Mouse (Mus musculus) heart, embryonic 14.5 days (tissue): ENCODE data around the gene Axin1. TPM values are rescaled to one million over a fixed set of nuclear protein-coding genes. Genes with fewer than 3 reads are reported as not detected.
"Not testable (repeated sequence)": the region's sequence is repeated elsewhere in the genome, so short reads cannot be mapped to it uniquely, and the experiment has no call there.

Experiments
- ATAC-seq: fragments of 200-750 bp; cut with Nextera tagmentation; 2 replicates; pipeline ENCODE4 v1.8.0; 2017; ENCODE audit warnings: low read depth, moderate TSS enrichment; ENCODE audit not compliant: insufficient number of reproducible peaks, insufficient read depth, low FRiP score
- H3K27ac ChIP-seq, 2 experiments: fragments of 200-500 bp in 1 of 2; fragments of 300-500 bp in 1 of 2; sonication (generic) in 1 of 2; replicated peaks in 1 of 2; 2 replicates each; pipeline ENCODE4 v1.5.1; 2012 to 2014; ENCODE audit warnings: low read depth in 2 of 2, low read length in 2 of 2, control low read depth in 1 of 2, mild to moderate bottlenecking in 1 of 2, mixed read lengths in 1 of 2; ENCODE audit not compliant: control insufficient read depth in 1 of 2, insufficient read depth in 1 of 2
- H3K27me3 ChIP-seq: fragments of 300-500 bp; sonication (generic); 2 replicates; pipeline ENCODE4 v1.6.1; 2014; ENCODE audit warnings: mild to moderate bottlenecking, low read length, control low read depth; ENCODE audit not compliant: control insufficient read depth, insufficient read depth
- H3K36me3 ChIP-seq: fragments of 300-500 bp; sonication (generic); 2 replicates; pipeline ENCODE4 v1.6.1; 2014; ENCODE audit warnings: mild to moderate bottlenecking, control low read depth, low read length, mixed read lengths; ENCODE audit not compliant: control insufficient read depth, insufficient read depth
- H3K4me1 ChIP-seq, 2 experiments: fragments of 200-500 bp in 1 of 2; fragments of 300-500 bp in 1 of 2; sonication (generic) in 1 of 2; 2 replicates each; pipeline ENCODE4 v1.6.1; 2012 to 2014; ENCODE audit warnings: low read length in 2 of 2, control low read depth in 1 of 2, mixed read lengths in 1 of 2; ENCODE audit not compliant: control insufficient read depth in 2 of 2, insufficient read depth in 2 of 2
- H3K4me2 ChIP-seq: fragments of 300-500 bp; sonication (generic); 2 replicates; pipeline ENCODE4 v1.6.1; 2014; ENCODE audit warnings: mild to moderate bottlenecking, low read length
- H3K4me3 ChIP-seq, 2 experiments: fragments of 200-500 bp in 1 of 2; fragments of 300-500 bp in 1 of 2; sonication (generic) in 1 of 2; 2 replicates each; pipeline ENCODE4 v1.5.1; 2012 to 2014; ENCODE audit warnings: low read length in 2 of 2, mild to moderate bottlenecking in 2 of 2, control low read depth in 1 of 2, low read depth in 1 of 2, moderate library complexity in 1 of 2; ENCODE audit not compliant: control insufficient read depth in 1 of 2, insufficient read depth in 1 of 2
- H3K9ac ChIP-seq: fragments of 300-500 bp; sonication (generic); 2 replicates; pipeline ENCODE4 v1.6.1; 2014; ENCODE audit warnings: mild to moderate bottlenecking, low read length
- H3K9me3 ChIP-seq: fragments of 300-500 bp; sonication (generic); 2 replicates; pipeline ENCODE4 v1.6.1; 2016; ENCODE audit warnings: low read length, control low read depth; ENCODE audit not compliant: control insufficient read depth
- WGBS: fragments of 180-500 bp; shearing (Covaris S2); extraction: QIAGEN DNeasy Blood & Tissue Kit; methylation state at CpG from one replicate; pipeline ENCODE4 v1.1.7; 2014; 5-methylcytosine and 5-hydroxymethylcytosine counted together
- polyA plus RNA-seq: library from polyadenylated mRNA; unstranded; fragments of >200 nt; fragmentation: Nextera tagmentation; extraction: Ambion mirVana; gene quantifications from 2 replicates; pipeline ENCODE4 v1.2.1, GENCODE M21; 2014

Axin1 gene
- 10.9 and 11.9 TPM in 2 replicates for polyA plus RNA-seq

DNA sequence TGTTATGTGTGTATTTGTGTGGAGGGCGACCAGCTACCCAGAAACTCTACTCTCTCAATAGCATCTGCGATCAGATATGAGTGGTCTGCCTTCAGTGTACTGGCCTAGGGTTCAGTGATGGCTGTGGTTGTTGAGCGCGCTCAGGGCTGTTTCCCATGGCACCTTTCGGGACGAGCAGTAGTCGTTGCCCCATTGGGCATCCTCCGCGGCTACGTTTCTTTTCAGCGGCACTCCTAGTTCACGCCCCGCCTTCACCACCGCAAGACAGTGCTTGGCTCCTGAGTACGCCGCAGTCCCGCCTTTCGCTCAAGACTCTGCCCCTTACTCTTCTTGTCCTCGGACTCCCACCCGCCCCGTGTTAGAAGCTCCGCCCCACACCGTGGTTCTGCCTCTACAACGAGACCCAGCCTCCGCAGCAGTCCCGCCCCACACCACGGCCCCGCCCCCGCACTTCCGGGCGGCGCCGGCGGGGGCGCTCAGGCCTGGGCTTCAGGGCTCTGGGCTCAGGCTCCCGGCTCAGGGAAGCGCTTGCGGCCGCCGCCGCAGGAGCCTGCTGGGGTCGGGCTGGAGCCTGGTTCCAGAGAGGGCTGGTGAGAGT is at the start of gene Axin1:
Axin1 (plus strand) TSS at position 450 of the 598 bp plus-strand sequence.
- under 1% methylated on average over 42 of the region's 42 CpGs for WGBS
- Histone ChIP-seq H3K36me3 (peaks cover 8% of the 10 kb centered on the region), H3K27me3 (no peaks in the 10 kb centered on the region), H3K4me2 (peak within 1 kb of the TSS; percentile 87), H3K27ac (peak within 1 kb of the TSS; percentile 84 to 97), H3K9me3 (no peaks in the 10 kb centered on the region), H3K9ac (peak within 1 kb of the TSS; percentile 98), H3K4me1 (peaks cover 0 to 20% of the 10 kb centered on the region in 2 experiments; a peak in 3 of 4 replicates), H3K4me3 (peak within 1 kb of the TSS; percentile 71 to 92)
- peak; percentile 96 for ATAC-seq

DNA sequence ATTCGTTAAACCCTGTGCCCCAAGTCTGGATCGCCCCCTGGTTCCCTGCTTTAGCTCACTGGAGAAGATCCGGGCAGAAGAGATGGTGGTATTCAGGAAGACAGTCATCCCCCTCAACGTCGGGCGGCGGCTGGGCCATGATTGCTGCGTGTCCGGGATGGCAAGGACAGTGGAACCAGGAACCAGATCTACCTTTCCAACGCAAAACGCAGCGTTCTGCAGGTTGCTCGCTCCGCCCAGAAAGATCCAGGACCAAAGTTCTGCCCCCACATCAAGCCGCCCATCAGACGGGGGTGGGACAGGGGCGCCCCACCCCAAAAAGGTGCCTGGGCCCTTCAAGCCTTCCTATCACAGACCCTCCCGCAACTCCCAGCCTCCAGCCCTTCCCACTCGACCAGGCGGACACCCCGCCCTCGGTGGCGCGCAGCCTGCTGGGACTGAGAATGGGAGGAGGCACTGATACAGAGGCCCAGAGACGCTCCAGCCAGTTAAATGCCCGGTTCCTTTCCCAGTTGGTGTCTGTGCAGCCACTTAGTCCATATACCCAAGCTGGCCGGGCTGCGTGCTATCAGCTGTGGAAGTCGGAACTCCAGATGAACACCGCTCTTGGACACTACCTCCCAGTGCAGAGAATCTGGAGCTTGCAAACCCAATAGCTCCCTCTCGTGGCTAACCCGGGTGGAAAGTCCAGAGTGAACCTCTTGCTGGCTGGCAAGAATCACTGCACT is 48.4 kb upstream of the Axin1 start, which contains the start of gene Decr2:
Decr2 (minus strand) TSS at position 433 of the 728 bp plus-strand sequence.
- peak within 1 kb of the TSS; percentile 75 for H3K4me2 ChIP-seq
- peak within 1 kb of the TSS; percentile 60 to 76 for H3K4me3 ChIP-seq
- H3K9ac ChIP-seq, result peak within 1 kb of the TSS; percentile 83
- ATAC-seq, result peak; percentile 87
- H3K27me3 ChIP-seq, result no peaks in the 10 kb centered on the region
- 2% methylated on average over 32 of the region's 32 CpGs for WGBS
- H3K27ac ChIP-seq, result peak within 1 kb of the TSS; percentile 82
- H3K9me3 ChIP-seq, result no peaks in the 10 kb centered on the region
- peaks cover 0 to 4% of the 10 kb centered on the region in 2 experiments; a peak in 1 of 4 replicates for H3K4me1 ChIP-seq
- H3K36me3 ChIP-seq, result peaks cover 14% of the 10 kb centered on the region; the same call in 1 of the 2 replicates

DNA sequence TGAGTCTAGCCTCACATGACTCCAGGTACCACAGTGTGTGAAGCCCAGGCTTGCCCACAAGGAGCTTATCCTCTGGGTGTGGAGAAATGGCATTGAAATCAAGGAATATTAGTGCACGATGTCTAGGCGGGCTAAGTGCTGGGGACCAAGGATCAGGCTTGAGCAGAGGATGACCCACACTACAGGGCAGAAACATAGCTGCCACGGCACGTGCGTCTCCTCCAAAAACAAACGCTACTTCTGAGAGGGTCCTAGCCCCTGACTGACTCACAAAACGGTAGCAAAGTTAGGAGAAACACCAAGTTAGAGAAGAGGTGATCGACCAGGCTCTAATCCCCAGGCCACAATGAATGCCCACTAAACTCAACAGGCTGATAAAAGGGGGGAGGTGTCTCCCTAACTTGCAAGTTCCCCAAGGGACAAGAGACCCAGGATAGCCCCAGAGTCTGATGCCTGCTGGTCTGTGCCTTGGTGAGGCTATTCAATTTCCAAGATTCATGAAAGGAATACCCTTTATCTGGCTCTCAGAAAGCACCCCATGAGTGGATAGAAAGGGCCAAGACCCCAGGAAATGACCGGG is 43.9 kb upstream of the Axin1 start:
- peak overlapping the region; percentile 60 to 81 for H3K4me3 ChIP-seq
- H3K9me3 ChIP-seq, result no peaks in the 10 kb centered on the region
- H3K36me3 ChIP-seq, result peaks cover 7% of the 10 kb centered on the region; the same call in 1 of the 2 replicates
- H3K4me1 ChIP-seq, result peaks cover 0 to 2% of the 10 kb centered on the region in 2 experiments; a peak in 1 of 4 replicates
- H3K27me3 ChIP-seq, result no peaks in the 10 kb centered on the region
- H3K9ac ChIP-seq, result peak overlapping the region; percentile 78
- H3K27ac ChIP-seq, result 0 out of 4 replicates have a peak overlapping the region, but pooled peaks of 1 of the 2 experiments have one; percentile 2
- H3K4me2 ChIP-seq, result peak overlapping the region; percentile 71
- ATAC-seq, result no peak
- 41% methylated on average over 9 of the region's 9 CpGs for WGBS

DNA sequence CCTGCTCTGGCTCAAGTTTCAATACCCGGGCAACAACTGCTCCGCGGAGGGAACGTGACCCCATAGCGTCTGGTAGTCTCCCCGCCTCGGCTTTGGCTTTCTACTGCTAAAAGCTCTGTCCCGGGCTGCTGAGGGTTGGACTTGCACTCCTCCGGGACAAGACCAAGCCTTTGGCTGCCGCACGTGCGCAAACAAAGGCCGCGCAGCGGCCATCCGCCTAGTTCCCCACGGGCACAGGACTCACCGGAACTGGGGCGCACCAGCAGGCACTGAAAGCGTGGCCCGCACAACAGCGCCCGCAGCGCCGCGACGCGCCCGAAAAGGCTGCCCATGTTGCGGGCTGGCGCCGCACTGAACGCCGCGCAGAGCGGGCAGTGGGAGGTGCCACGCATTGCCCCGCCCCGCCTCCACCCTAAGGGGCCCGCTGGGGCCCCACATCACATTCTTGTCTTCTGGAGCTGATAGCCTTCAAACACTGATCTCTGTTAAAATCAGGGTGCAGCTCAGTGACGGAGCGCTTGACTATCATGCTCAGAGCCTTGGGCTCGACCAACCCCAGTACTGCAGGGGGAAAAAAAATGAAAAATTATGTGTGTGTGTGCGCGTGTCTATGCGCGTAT is 43.3 kb upstream of the Axin1 start, which contains the start of gene Nme4:
Nme4 (minus strand) TSS at position 482 of the 620 bp plus-strand sequence.
- Histone ChIP-seq H3K9ac (peak within 1 kb of the TSS; percentile 78), H3K9me3 (no peaks in the 10 kb centered on the region), H3K4me2 (peak within 1 kb of the TSS; percentile 71), H3K27ac (0 out of 4 replicates have a peak within 1 kb of the TSS, but pooled peaks of 1 of the 2 experiments have one; percentile 2), H3K4me3 (peak within 1 kb of the TSS; percentile 60 to 81), H3K36me3 (peaks cover 7% of the 10 kb centered on the region; the same call in 1 of the 2 replicates), H3K4me1 (no peaks in the 10 kb centered on the region), H3K27me3 (no peaks in the 10 kb centered on the region)
- ATAC-seq, result peak; percentile 52; the same call in 1 of the 2 replicates
- 3% methylated on average over 47 of the region's 47 CpGs for WGBS

DNA sequence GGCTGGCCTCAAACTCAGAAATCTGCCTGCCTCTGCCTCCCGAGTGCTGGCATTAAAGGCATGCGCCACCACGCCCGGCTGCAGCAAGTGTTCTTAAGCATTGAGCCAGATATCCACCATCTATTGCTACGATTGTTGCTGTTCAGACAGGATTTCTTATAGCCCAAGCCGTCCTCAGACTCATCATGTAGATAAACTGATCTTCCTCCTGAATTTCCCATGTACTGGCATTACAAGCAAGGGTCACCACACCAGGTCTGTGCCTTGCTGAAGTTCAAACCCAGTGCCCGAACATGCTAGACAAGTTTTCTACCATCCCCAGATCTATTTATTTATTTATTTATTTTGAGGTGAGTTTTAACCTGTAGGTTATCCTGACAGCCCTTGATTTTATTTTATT is 40.0 kb upstream of the Axin1 start:
- H3K36me3 ChIP-seq, result no peaks in the 10 kb centered on the region
- no peaks in the 10 kb centered on the region for H3K9me3 ChIP-seq
- H3K4me3 ChIP-seq, result no peak overlapping the region
- no peak overlapping the region for H3K4me2 ChIP-seq
- H3K27ac ChIP-seq, result no peak overlapping the region
- no peak overlapping the region for H3K9ac ChIP-seq
- no peaks in the 10 kb centered on the region for H3K27me3 ChIP-seq
- WGBS, result 89% methylated on average over 7 of the region's 7 CpGs
- no peak for ATAC-seq
- no peaks in the 10 kb centered on the region for H3K4me1 ChIP-seq

DNA sequence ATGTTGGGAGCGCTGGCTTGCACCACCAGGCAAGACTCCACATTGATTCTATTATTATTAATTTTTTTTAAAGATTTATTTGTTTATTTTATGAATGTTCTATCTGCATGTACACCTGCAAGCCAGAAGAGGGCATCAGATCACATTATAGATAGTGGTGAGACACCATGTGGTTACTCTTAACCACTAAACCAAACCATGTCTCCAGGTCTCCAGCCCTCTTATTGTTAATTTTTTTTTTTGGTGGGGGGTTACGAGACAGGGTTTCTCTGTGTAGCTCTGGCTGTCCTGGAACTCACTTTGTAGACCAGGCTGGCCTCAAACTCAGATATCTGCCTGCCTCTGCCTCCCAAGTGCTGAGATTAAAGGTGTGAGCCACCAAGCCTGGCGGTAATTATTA is 39.2 kb upstream of the Axin1 start:
- not testable (repeated sequence) for H3K9ac ChIP-seq, H3K27me3 ChIP-seq, H3K9me3 ChIP-seq, ATAC-seq, H3K4me3 ChIP-seq, H3K27ac ChIP-seq, H3K36me3 ChIP-seq, H3K4me1 ChIP-seq, H3K4me2 ChIP-seq
- WGBS, result 74% methylated on average over 3 of the region's 3 CpGs

DNA sequence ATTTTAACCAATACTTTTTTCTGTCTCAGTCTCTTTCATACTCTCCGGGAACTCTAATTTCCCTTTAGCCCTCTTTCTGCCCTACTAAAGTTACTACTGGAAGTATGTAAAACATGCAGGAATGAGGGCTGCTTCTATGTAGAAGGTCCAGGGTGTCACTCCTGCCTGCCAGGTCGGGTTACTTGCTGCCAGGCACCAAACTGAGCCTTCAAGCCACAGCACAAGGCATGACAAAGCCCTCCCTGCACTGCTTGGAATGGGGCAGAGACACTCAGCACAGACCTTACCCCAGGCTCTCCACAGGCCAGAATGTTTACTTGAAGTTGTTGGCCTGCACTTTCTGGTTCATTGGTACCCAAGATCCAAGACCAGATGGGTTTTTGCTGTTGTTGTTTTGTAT is 38.3 kb upstream of the Axin1 start:
- no peaks in the 10 kb centered on the region for H3K36me3 ChIP-seq
- WGBS, result 40% methylated on average over 2 of the region's 2 CpGs
- no peak for ATAC-seq

More for the DNA sequence above, 38.3 kb upstream of the Axin1 start:
- no peaks in the 10 kb centered on the region for H3K27me3 ChIP-seq
- H3K4me1 ChIP-seq, result no peaks in the 10 kb centered on the region
- H3K4me3 ChIP-seq, result no peak overlapping the region
- no peak overlapping the region for H3K27ac ChIP-seq
- H3K9ac ChIP-seq, result no peak overlapping the region
- no peaks in the 10 kb centered on the region for H3K9me3 ChIP-seq
- H3K4me2 ChIP-seq, result no peak overlapping the region
